In the genomic region with DNA sequence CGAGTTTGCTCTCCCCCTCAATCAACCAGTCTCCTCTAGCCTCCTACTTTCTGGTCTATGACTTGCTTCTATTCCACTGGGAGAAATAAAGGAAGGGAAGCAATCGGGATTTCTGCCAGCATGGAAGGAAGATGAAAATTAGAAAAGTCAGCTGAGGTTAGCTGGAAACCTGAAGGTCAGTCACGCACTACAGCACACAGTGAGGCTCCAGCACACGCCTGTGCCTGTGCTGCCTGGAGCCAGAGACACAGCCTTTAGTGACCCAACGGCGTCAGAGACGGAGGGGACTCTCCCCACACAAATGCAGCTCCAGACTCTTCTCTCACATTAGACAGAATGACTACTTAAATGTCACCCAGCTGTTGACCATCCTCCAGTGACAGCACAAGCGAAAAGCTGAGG, we compare ENCODE assay signal across 14 mouse cellular contexts. TPM values are rescaled to one million over a fixed set of nuclear protein-coding genes. Genes with fewer than 3 reads are reported as not detected.
DNase-seq lines count a peak whose midpoint lies in the region; ATAC-seq and TF ChIP-seq lines count a peak whose summit lies in the region.
"Had no signal": no experiment of that assay in that cellular context is flagged by ENCODE, and none has a peak within 500 bp of the region (broad histone marks: within the 10 kb centered on the region; RNA-seq: fewer than 3 reads in every experiment).

No protein-coding gene starts in this region.

- H3K27me3 ChIP-seq in lung, embryonic 14.5 days (ENCODE audit: insufficient read depth, low read length) = no peaks in the 10 kb centered on the region
- no peaks in the 10 kb centered on the region for H3K27me3 ChIP-seq in kidney, embryonic 16.5 days (ENCODE audit: insufficient read depth, low read length)
- H3K27me3 ChIP-seq in stomach, embryonic 14.5 days (ENCODE audit: control insufficient read depth, insufficient read depth, low read length) = no peaks in the 10 kb centered on the region
- H3K27me3 ChIP-seq in forebrain, embryonic 13.5 days = no peaks in the 10 kb centered on the region
- H3K27me3 ChIP-seq: limb, embryonic 13.5 days had no signal

- H3K27ac ChIP-seq in lung, embryonic 14.5 days (ENCODE audit: low read depth) = peak overlapping the region; percentile 54; the same call in 1 of the 2 replicates
- H3K27ac ChIP-seq in kidney, embryonic 16.5 days (ENCODE audit: low read length) = peak overlapping the region; percentile 71
- H3K27ac ChIP-seq in stomach, embryonic 14.5 days (ENCODE audit: low read length) = peak overlapping the region; percentile 33; the same call in 1 of the 2 replicates
- H3K27ac ChIP-seq in forebrain, embryonic 13.5 days = no peak overlapping the region
- H3K27ac ChIP-seq: hindbrain, postnatal 0 days; left cerebral cortex, adult 2 months; limb, embryonic 13.5 days had no signal

- H3K4me1 ChIP-seq in lung, embryonic 14.5 days (ENCODE audit: insufficient read depth) = peaks cover 20% of the 10 kb centered on the region
- peaks cover 19% of the 10 kb centered on the region for H3K4me1 ChIP-seq in kidney, embryonic 16.5 days (ENCODE audit: insufficient read depth, low read length)
- no peaks in the 10 kb centered on the region; the same call in 1 of the 2 replicates for H3K4me1 ChIP-seq in stomach, embryonic 14.5 days (ENCODE audit: control insufficient read depth, insufficient read depth, low read length)
- no peaks in the 10 kb centered on the region for H3K4me1 ChIP-seq in forebrain, embryonic 13.5 days

- 33% methylated on average over 8 of the region's 8 CpGs for WGBS in lung, embryonic 14.5 days
- WGBS in kidney, embryonic 16.5 days = 16% methylated on average over 8 of the region's 8 CpGs
- WGBS in stomach, embryonic 14.5 days = 50% methylated on average over 8 of the region's 8 CpGs
- WGBS in forebrain, embryonic 13.5 days = 83% methylated on average over 8 of the region's 8 CpGs

- ATAC-seq in frontal cortex, adult (ENCODE audit: low TSS enrichment) = peak; percentile 18; the same call in 1 of the 2 replicates
- ATAC-seq in lung, embryonic 14.5 days (ENCODE audit: insufficient read depth) = peak; percentile 91
- ATAC-seq in kidney, embryonic 16.5 days (ENCODE audit: low FRiP score, low TSS enrichment) = peak; percentile 95
- peak; percentile 63; the same call in 1 of the 2 replicates for ATAC-seq in stomach, embryonic 14.5 days (ENCODE audit: insufficient number of reproducible peaks, insufficient read depth, low FRiP score, low read depth)
- ATAC-seq in forebrain, embryonic 13.5 days = no peak
- ATAC-seq: hindbrain, postnatal 0 days had no signal

- no peak for DNase-seq in frontal cortex, postnatal 14 days (ENCODE audit: low spot score in 2 of 2)
- peak; percentile 80 for DNase-seq in lung, embryonic 14.5 days
- no peak for DNase-seq in lung, postnatal 36 days
- no peak for DNase-seq in liver
- DNase-seq: adrenal gland, adult 8-10 months; cerebellum, postnatal 10 days; midbrain, embryonic 14.5 days had no signal

- no peak for TF ChIP-seq CTCF in lung, embryonic 14.5 days (IDR thresholded peaks at IDR 0.05; ENCODE audit: low read depth)

- H3K9ac ChIP-seq in lung, embryonic 14.5 days = no peak overlapping the region
- no peak overlapping the region for H3K9ac ChIP-seq in kidney, embryonic 16.5 days (replicated peaks; ENCODE audit: low read length)
- no peak overlapping the region for H3K9ac ChIP-seq in stomach, embryonic 14.5 days (replicated peaks; ENCODE audit: low read depth, low read length)
- H3K9ac ChIP-seq in forebrain, embryonic 13.5 days = no peak overlapping the region
- H3K9ac ChIP-seq: limb, embryonic 13.5 days had no signal

- H3K4me2 ChIP-seq in lung, embryonic 14.5 days = 0 out of 2 replicates have a peak overlapping the region, but pooled peaks have one; percentile 8
- peak overlapping the region; percentile 38 for H3K4me2 ChIP-seq in kidney, embryonic 16.5 days (replicated peaks; ENCODE audit: low read depth, low read length)
- H3K4me2 ChIP-seq in stomach, embryonic 14.5 days (replicated peaks; ENCODE audit: low read depth, low read length) = no peak overlapping the region
- H3K4me2 ChIP-seq in forebrain, embryonic 13.5 days = no peak overlapping the region
- H3K4me2 ChIP-seq: limb, embryonic 13.5 days had no signal

- H3K9me3 ChIP-seq in lung, embryonic 14.5 days (ENCODE audit: low read depth, low read length) = no peaks in the 10 kb centered on the region
- no peaks in the 10 kb centered on the region for H3K9me3 ChIP-seq in kidney, embryonic 16.5 days (ENCODE audit: low read length)
- H3K9me3 ChIP-seq in stomach, embryonic 14.5 days (ENCODE audit: control insufficient read depth, low read depth, low read length) = no peaks in the 10 kb centered on the region
- H3K9me3 ChIP-seq in forebrain, embryonic 13.5 days (replicated peaks) = no peaks in the 10 kb centered on the region
- H3K9me3 ChIP-seq: limb, embryonic 13.5 days had no signal

- no peak overlapping the region for H3K4me3 ChIP-seq in lung, embryonic 14.5 days (ENCODE audit: low read depth, low read length)
- H3K4me3 ChIP-seq in kidney, embryonic 16.5 days (ENCODE audit: low read length) = no peak overlapping the region
- H3K4me3 ChIP-seq in stomach, embryonic 14.5 days (ENCODE audit: low read depth, low read length) = no peak overlapping the region
- no peak overlapping the region for H3K4me3 ChIP-seq in forebrain, embryonic 13.5 days
- H3K4me3 ChIP-seq: left cerebral cortex, adult 2 months; limb, embryonic 13.5 days had no signal

- H3K36me3 ChIP-seq in lung, embryonic 14.5 days (ENCODE audit: insufficient read depth) = no peaks in the 10 kb centered on the region
- H3K36me3 ChIP-seq in kidney, embryonic 16.5 days (ENCODE audit: insufficient read depth, low read length) = no peaks in the 10 kb centered on the region
- H3K36me3 ChIP-seq in stomach, embryonic 14.5 days (ENCODE audit: control insufficient read depth, insufficient read depth, low read length) = no peaks in the 10 kb centered on the region
- H3K36me3 ChIP-seq in forebrain, embryonic 13.5 days (ENCODE audit: poor library complexity, severe bottlenecking) = no peaks in the 10 kb centered on the region
- H3K36me3 ChIP-seq: limb, embryonic 13.5 days had no signal

RNA-seq across cellular contexts. Expression of a gene that starts 42.6 kb away (rescaled TPM):
- polyA plus RNA-seq in lung, embryonic 14.5 days (2014; fragmentation: Nextera tagmentation; extraction: Ambion mirVana) = 1.3 and 1.7 TPM in 2 replicates
- polyA plus RNA-seq in kidney, embryonic 16.5 days (2015; fragmentation: Nextera tagmentation; extraction: Ambion mirVana) = 0.41 and 1.6 TPM in 2 replicates
- polyA plus RNA-seq in stomach, embryonic 14.5 days (2014; fragmentation: Nextera tagmentation; extraction: Ambion mirVana) = 2.1 and 3.7 TPM in 2 replicates
- polyA plus RNA-seq in forebrain, embryonic 13.5 days (2015; fragmentation: Nextera tagmentation; extraction: Ambion mirVana) = 3.8 and 4.3 TPM in 2 replicates

Comparison
In these comparisons a context has a peak if more than half of its experiments do, and no peak if none do; other contexts are left out.
1. H3K4me2 ChIP-seq: peak in lung, embryonic 14.5 days (single experiment) and kidney, embryonic 16.5 days (single experiment); none in stomach, embryonic 14.5 days (single experiment) and forebrain, embryonic 13.5 days (single experiment).